Mouse (Mus musculus): ENCODE results near the gene Wdr83os.

Gene Wdr83os

DNA sequence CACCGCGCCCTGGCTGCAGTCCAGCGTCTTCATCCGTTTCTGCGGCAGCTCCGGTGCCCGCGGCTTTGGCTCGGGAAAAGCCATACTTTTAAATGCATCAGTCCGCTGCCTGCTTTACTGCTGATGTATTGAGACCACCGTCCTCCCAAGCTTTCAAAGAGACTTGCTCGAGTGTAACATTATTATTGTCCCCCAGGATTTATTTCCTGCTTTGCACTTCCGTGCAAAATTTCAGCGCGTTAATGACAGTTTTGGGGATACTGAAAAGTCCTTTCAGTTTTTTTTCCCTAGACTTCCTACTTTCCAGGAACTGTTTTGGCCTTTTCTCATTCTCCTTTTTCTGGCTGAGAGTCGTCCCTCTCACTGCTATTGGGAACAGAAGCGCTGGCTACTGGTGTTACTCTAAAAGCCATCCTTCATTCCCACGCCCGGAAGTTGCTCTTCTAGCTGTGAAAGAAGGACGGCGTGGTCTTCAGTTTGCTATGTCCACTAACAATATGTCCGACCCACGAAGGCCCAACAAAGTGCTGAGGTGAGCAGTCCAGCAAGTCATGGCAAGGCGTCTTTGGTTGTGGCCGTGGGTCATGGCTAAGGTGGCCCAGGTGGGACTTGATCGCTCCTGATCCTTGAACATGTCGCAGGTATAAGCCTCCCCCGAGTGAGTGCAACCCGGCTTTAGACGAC is at the start of gene Wdr83os:
Wdr83os (plus strand) TSS at position 209 of the 684 bp plus-strand sequence.
- peak; percentile 67 for DNase-seq

GRCm38 (mm10) chr8:85032622-85033311 is 47.8 kb upstream of the Wdr83os start:
- no peak for DNase-seq

GRCm38 (mm10) chr8:85033867-85034266 is 46.7 kb upstream of the Wdr83os start:
- DNase-seq: no peak

GRCm38 (mm10) chr8:85034764-85035163 is 45.8 kb upstream of the Wdr83os start:
- DNase-seq: peak; percentile 86

DNA sequence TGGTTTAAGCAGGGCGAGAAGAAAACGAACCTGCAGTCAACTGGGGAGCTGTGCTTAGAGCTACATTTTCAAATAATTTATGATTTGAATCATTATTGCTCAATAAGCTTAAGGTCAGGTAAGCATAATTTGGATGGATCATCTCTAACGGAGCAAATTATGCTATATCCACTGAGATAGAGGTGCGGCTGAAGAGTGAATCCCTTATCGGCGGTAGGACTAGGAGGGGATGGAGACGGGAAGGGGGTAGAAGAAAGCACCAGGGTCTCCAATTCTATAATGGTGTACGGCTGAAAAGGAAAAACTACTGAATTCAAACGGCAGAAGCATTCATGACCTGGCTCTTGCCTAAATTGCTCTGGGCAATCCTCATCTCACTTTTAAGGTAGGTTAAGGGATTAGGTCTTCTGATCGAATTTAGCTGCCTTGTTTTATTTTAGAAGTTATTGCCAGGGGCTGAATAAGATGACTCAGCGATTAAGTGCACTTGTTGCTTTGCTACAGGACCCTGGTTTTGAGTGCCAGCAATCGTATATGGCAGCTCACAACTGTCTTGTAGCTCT is 45.3 kb upstream of the Wdr83os start:
- no peak for DNase-seq

DNA sequence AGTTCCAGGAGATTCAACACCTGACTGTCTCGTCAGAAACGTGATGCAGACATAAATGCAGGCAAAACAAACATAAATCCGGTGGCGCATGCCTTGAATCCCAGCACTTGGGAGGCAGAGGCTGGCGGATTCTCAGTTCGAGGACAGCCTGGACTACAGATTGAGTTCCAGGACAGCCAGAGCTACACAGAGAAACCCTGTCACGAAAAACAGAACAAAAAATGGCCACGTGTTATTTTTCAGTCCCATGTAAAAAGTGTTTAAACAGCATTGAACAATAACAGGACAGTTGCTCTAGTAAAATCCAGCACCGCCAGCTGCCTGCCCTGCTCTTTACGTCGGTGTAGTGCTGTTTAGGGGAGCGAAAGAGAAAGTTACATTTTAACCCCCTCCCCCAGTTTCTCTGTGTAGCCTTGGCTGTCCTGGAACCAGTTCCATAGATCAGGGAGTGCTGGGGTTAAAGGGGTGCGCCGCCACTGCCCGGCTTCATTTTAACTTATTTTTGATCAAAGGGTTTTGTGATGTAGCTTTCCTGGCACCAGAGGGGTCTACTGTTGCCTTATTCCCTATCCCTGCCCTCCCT is 44.7 kb upstream of the Wdr83os start:
- peak; percentile 47 for DNase-seq

- no peak for DNase-seq
Measured at GRCm38 (mm10) chr8:85036381-85036717, 44.2 kb upstream of the Wdr83os start.

- peak; percentile 95 for DNase-seq
Measured at GRCm38 (mm10) chr8:85036718-85037365, 43.7 kb upstream of the Wdr83os start, which contains the start of gene Tnpo2. TSS of gene Tnpo2 (plus strand) at chr8:85036915.

DNA sequence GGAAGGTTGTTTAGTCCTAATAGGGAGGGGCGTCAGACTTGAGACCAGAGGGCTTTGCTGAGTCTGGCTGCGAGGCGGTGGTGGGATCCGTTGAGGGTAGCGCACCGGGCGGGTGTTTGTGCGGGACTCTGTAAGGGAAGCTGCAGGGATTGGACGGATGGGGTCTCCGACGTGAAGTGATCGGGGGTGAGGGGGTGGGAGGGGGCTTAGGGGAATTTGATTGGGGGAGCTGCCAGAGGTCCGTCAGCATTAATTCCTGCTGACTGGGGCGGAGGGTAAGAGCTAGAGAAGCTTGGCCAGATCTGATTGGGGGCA is 43.2 kb upstream of the Wdr83os start:
- DNase-seq: no peak

DNA sequence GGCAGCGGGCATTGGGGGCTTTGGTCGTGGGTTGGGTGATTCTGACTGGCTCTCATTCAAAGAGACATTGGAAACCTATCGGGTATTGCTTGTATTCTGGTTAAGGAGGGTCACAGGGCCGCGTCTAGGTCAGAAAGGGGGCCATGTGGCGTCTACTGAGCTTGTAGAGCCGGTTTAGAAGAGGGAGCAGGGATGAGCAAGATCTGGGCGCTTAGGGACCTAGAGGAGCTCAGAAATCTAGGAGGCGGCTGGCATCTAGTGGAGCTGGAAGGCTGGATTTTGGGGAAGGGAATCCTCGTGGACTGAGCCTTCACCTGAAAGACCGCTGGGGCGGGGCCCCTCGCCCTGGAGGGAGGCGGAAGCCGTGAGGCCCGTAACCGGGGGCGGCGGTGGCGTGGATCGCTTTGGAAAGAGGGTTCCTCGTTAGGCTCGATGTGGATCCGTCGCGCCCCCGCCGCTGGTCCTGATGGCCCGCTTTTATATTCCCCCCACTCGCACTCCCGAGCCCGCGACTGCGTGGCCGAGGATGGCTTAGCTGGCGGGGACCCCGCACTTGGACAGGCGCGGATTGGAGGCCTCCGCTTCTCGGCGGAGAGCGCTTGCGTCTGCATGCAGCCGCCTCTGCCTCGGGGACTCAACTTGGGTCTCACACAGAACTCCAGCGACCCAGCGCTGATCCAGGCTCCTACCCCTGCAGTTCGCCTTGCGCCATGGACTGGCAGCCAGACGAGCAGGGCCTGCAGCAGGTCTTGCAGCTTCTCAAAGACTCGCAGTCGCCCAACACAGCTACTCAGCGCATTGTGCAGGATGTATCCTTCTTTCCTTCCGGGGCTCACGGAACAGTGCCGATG is 42.6 kb upstream of the Wdr83os start:
- peak; percentile 64 for DNase-seq

- DNase-seq: no peak
Measured at GRCm38 (mm10) chr8:85043619-85044018, 36.9 kb upstream of the Wdr83os start.

DNA sequence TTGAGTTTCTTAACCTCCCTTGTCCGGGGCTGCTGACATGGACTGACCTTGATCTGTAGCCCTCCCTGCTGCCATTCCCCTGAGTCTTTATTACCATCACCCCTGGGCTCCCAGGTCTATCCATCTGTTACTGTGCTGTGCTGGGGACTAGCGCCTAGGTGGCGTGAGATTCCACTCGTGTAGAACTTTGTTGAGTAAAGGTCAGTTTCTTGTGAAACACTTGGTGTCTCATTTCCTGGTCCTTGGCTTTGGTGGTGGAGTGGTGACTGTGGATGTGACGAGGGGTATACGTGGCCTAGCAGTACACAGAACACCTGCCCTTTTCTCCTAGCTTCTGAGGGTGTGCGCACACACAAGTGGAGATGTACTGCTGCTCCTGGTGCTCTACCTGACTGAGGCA is 23.2 kb upstream of the Wdr83os start:
- DNase-seq: no peak

GRCm38 (mm10) chr8:85059879-85060616 is 20.5 kb upstream of the Wdr83os start, which contains the start of gene Fbxw9:
TSS of gene Fbxw9 (plus strand) at chr8:85060055.
- peak; percentile 94 for DNase-seq

- DNase-seq: no peak
Measured at GRCm38 (mm10) chr8:85062603-85063002, 17.9 kb upstream of the Wdr83os start.

DNA sequence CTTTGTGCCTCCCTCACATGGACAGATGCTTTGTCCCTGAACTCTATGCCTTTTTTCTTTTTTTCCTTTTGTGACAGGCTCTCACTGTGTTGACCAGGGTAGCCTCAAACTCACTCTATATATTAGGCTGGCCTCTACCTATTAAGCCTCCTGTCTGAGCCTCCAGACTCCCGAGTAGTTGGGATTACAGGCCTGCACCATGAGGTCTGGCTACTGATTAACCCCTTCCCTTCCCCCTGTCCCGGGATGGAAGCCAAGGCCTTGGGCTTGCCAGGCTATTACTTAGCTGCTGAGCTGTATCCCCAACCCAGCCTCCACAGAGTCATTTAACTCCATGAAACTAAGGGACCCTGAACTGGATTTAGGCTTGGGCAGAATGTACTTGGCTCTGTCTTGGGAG is 15.3 kb upstream of the Wdr83os start:
- peak; percentile 78 for DNase-seq

- DNase-seq: no peak
Measured at GRCm38 (mm10) chr8:85067155-85067554, 13.4 kb upstream of the Wdr83os start.

- no peak for DNase-seq
Measured at GRCm38 (mm10) chr8:85067982-85068381, 12.6 kb upstream of the Wdr83os start, which contains the start of gene Gm5741. TSS of gene Gm5741 (minus strand) at chr8:85067982.

- no peak for DNase-seq
Measured at GRCm38 (mm10) chr8:85071041-85071440, 9.5 kb upstream of the Wdr83os start.

GRCm38 (mm10) chr8:85071514-85072281 is 8.8 kb upstream of the Wdr83os start, which contains the start of gene Dhps:
TSS of gene Dhps (plus strand) at chr8:85071757.
- DNase-seq: peak; percentile 95

DNA sequence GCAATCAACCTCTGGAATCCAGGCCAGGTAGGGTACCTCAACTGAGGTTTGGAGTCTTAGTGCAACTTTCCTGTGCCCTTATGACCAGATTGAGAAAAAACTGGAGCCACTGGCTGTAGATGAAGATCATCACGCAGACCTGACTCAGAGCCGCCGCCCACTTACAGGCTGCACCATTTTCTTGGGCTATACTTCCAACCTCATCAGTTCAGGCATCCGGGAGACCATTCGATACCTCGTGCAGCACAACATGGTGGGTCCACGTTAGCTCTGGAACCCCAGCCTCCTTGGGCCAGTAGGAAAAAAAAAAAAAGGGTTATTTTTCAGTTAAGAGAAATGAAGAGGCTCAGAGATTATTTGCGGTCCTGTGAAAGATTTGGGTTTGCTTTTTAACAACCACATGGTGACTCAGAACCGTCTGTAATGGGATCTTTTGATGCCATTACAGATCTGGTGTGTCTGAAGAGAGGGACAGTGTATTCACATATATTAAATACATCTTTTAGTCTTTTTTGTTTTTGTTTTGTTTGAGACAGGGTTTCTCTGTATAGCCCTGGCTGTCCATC is 8.1 kb upstream of the Wdr83os start:
- DNase-seq: no peak

Measured in kidney, postnatal 10 days (tissue).